Mouse (Mus musculus): ENCODE measurements around the gene Pramel5. TPM values are rescaled to one million over a fixed set of nuclear protein-coding genes. Genes with fewer than 3 reads are reported as not detected.
"Not testable (repeated sequence)": the region's sequence is repeated elsewhere in the genome, so short reads cannot be mapped to it uniquely, and the experiment has no call there.

Pramel5 gene
- polyA plus RNA-seq (2012; rRNA removed), result not detected in 2 replicates
- not detected in 2 replicates for polyA plus RNA-seq (2014; fragmentation: Nextera tagmentation; extraction: Ambion mirVana)

DNA sequence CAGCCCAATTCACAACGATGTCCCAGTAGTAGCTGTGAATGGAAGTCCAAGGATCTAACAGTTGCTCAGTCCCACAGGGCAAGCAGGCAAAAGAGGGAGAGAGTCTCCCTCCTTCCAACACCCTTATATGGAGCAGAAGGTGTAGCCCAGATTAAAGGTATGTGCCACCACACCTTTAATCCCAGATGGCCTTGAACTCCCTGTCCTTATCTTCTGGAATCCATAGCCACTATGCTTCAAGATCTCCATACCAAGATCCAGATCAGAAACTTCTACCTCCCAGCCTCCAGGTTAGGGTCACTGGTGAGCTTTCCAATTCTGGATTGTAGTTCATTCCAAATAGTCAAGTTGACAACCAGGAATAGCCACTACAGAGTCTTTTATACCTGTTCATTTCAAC lies at the start of gene Pramel5:
Pramel5 (minus strand) TSS at position 101 of the 400 bp plus-strand sequence.
- H3K36me3 ChIP-seq (replicated peaks; ENCODE audit: control insufficient read depth, insufficient read depth, low read depth); ATAC-seq (ENCODE audit: insufficient read depth); H3K4me1 ChIP-seq (replicated peaks; ENCODE audit: control insufficient read depth in 2 of 2, insufficient read depth in 2 of 2, low read length in 1 of 2); DNase-seq (ENCODE audit: low read depth in 3 of 3, low spot score in 3 of 3); H3K27me3 ChIP-seq (ENCODE audit: control insufficient read depth, insufficient read depth, low read length); H3K4me3 ChIP-seq (ENCODE audit: insufficient read depth in 1 of 2, low read depth in 2 of 2, low read length in 2 of 2); H3K27ac ChIP-seq; H3K9ac ChIP-seq (replicated peaks); H3K4me2 ChIP-seq (ENCODE audit: low read depth); H3K9me3 ChIP-seq (ENCODE audit: control insufficient read depth, low read length): not testable (repeated sequence)
- 31% methylated on average over 1 of the region's 1 CpGs for WGBS (ENCODE audit: insufficient replicate concordance)

DNA sequence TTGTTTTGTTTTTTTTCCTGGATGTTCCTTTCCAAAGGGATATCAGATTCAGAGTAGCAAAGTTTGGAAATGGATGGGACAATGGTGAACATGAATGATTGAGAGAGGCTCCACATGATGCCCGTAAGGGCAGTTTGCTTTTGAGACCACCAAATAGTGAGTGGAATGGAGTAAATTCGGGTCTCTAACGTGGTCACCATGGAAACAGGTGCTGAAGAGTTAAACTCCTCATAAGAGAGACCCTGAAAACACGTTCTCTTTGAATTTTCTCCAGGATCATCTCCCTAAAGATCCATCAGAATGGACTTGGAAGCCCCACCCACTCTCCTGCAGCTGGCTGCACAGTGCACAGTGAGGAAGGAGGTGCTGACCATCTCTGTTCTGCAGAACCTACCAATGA lies 49.7 kb upstream of the Pramel5 start, which contains the start of gene Gm13128:
Gm13128 (plus strand) TSS at position 301 of the 400 bp plus-strand sequence.
- not testable (repeated sequence) for DNase-seq (ENCODE audit: low read depth in 3 of 3, low spot score in 3 of 3); H3K4me2 ChIP-seq (ENCODE audit: low read depth); H3K36me3 ChIP-seq (replicated peaks; ENCODE audit: control insufficient read depth, insufficient read depth, low read depth); H3K27me3 ChIP-seq (ENCODE audit: control insufficient read depth, insufficient read depth, low read length); H3K4me1 ChIP-seq (replicated peaks; ENCODE audit: control insufficient read depth in 2 of 2, insufficient read depth in 2 of 2, low read length in 1 of 2); H3K27ac ChIP-seq; ATAC-seq (ENCODE audit: insufficient read depth); H3K4me3 ChIP-seq (ENCODE audit: insufficient read depth in 1 of 2, low read depth in 2 of 2, low read length in 2 of 2); H3K9ac ChIP-seq (replicated peaks); H3K9me3 ChIP-seq (ENCODE audit: control insufficient read depth, low read length)
- WGBS (ENCODE audit: insufficient replicate concordance), result 35% methylated on average over 4 of the region's 4 CpGs

DNA sequence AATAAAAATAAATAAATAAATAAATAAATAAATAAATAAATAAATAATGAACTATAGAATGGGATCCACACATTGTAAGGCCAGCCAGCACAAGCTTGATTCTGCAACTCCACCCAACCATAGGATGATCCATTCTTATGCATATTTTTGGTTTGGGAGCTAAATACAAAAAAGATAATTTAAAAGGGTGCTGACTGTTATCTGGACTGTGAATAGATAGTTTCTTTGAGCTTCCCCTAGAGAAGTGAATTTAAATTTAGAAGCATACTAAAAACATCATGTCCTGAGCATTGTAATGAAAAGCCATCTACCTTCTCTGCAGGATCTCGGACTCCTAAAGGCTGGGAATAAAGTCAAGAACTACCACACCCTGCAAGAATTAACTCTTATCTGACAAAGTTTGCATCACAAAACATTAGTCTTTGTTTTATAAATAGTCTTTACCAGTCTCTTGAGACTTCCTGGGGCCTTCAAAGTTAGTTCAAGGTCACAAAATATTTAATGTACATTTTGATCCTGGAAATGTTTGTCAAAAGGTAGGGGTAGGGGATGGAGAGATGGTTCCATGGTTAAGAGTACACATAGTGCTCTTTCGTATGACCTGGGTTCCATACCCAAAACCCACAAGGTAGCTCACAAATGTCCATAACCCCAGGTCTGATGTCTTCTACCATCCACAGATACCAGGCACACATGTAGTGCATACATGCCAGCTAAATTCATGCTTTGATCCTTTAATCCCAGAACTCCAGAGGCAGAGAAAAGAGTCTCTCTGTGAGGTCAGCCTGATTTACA lies 32.6 kb upstream of the Pramel5 start:
- H3K27ac ChIP-seq; H3K4me1 ChIP-seq (replicated peaks; ENCODE audit: control insufficient read depth in 2 of 2, insufficient read depth in 2 of 2, low read length in 1 of 2); H3K36me3 ChIP-seq (replicated peaks; ENCODE audit: control insufficient read depth, insufficient read depth, low read depth); H3K9ac ChIP-seq (replicated peaks); DNase-seq (ENCODE audit: low read depth in 3 of 3, low spot score in 3 of 3); H3K4me3 ChIP-seq (ENCODE audit: insufficient read depth in 1 of 2, low read depth in 2 of 2, low read length in 2 of 2); ATAC-seq (ENCODE audit: insufficient read depth); H3K27me3 ChIP-seq (ENCODE audit: control insufficient read depth, insufficient read depth, low read length); H3K4me2 ChIP-seq (ENCODE audit: low read depth); H3K9me3 ChIP-seq (ENCODE audit: control insufficient read depth, low read length): not testable (repeated sequence)
- WGBS (ENCODE audit: insufficient replicate concordance), result 58% methylated on average over 2 of the region's 2 CpGs

DNA sequence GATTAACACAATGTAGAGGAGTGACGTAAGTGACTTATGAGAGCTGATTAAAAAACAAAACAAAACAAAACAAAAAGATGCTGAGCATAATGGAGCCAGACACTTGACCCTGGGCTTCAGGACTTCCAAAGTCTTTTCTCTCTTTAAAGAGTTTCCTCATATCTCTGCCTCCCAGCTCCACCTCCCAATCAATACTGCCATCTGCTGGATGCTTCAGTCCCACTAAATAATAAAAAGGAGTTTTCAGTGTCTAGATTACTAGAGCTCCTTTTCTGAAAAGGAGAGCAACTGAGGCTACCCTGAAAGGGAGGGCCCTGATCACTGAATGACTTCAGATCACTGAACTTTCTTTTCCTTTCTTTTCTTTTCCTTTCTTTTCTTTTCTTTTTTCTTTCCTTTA lies 19.1 kb upstream of the Pramel5 start:
- not testable (repeated sequence) for H3K27ac ChIP-seq; H3K9me3 ChIP-seq (ENCODE audit: control insufficient read depth, low read length); H3K4me1 ChIP-seq (replicated peaks; ENCODE audit: control insufficient read depth in 2 of 2, insufficient read depth in 2 of 2, low read length in 1 of 2); H3K27me3 ChIP-seq (ENCODE audit: control insufficient read depth, insufficient read depth, low read length); H3K4me3 ChIP-seq (ENCODE audit: insufficient read depth in 1 of 2, low read depth in 2 of 2, low read length in 2 of 2); H3K4me2 ChIP-seq (ENCODE audit: low read depth); H3K36me3 ChIP-seq (replicated peaks; ENCODE audit: control insufficient read depth, insufficient read depth, low read depth); DNase-seq (ENCODE audit: low read depth in 3 of 3, low spot score in 3 of 3); H3K9ac ChIP-seq (replicated peaks); ATAC-seq (ENCODE audit: insufficient read depth)
- WGBS (ENCODE audit: insufficient replicate concordance), result 32% methylated on average over 1 of the region's 1 CpGs

DNA sequence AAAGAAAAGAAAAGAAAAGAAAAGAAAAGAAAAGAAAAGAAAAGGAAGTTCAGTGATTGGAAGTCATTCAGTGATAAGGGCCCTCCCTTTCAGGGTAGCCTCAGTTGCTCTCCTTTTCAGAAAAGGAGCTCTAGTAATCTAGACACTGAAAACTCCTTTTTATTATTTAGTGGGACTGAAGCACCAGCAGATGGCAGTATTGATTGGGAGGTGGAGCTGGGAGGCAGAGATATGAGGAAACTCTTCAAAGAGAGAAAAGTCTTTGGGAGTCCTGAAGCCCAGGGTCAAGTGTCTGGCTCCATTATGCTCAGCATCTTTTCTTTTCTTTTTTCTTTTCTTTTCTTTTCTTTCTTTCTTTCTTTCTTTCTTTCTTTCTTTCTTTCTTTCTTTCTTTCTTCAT lies 25.5 kb downstream of the Pramel5 start:
- ATAC-seq (ENCODE audit: insufficient read depth); DNase-seq (ENCODE audit: low read depth in 3 of 3, low spot score in 3 of 3); H3K4me3 ChIP-seq (ENCODE audit: insufficient read depth in 1 of 2, low read depth in 2 of 2, low read length in 2 of 2): not testable (repeated sequence)

More for the DNA sequence above, 25.5 kb downstream of the Pramel5 start:
- not testable (repeated sequence) for H3K27me3 ChIP-seq (ENCODE audit: control insufficient read depth, insufficient read depth, low read length); H3K36me3 ChIP-seq (replicated peaks; ENCODE audit: control insufficient read depth, insufficient read depth, low read depth); H3K4me2 ChIP-seq (ENCODE audit: low read depth); H3K9ac ChIP-seq (replicated peaks); H3K4me1 ChIP-seq (replicated peaks; ENCODE audit: control insufficient read depth in 2 of 2, insufficient read depth in 2 of 2, low read length in 1 of 2); H3K27ac ChIP-seq; H3K9me3 ChIP-seq (ENCODE audit: control insufficient read depth, low read length)

Other genes starting within 250 kb of the Pramel5 start
- not detected in 2 replicates for gene Pramel4, start 221.4 kb downstream of the Pramel5 start, polyA plus RNA-seq (2012; rRNA removed)
- not detected in 2 replicates for gene Pramel4, start 221.4 kb downstream of the Pramel5 start, polyA plus RNA-seq (2014; fragmentation: Nextera tagmentation; extraction: Ambion mirVana)
- not detected in 2 replicates for gene Gm13102, start 174.0 kb downstream of the Pramel5 start, polyA plus RNA-seq (2012; rRNA removed)
- not detected in 2 replicates for gene Gm13102, start 174.0 kb downstream of the Pramel5 start, polyA plus RNA-seq (2014; fragmentation: Nextera tagmentation; extraction: Ambion mirVana)
- gene Oog3, start 117.8 kb downstream of the Pramel5 start, polyA plus RNA-seq (2012; rRNA removed), result not detected in 2 replicates
- not detected in 2 replicates for gene Oog3, start 117.8 kb downstream of the Pramel5 start, polyA plus RNA-seq (2014; fragmentation: Nextera tagmentation; extraction: Ambion mirVana)
- not detected in 2 replicates for gene Oog2, start 89.8 kb downstream of the Pramel5 start, polyA plus RNA-seq (2012; rRNA removed)
- gene Oog2, start 89.8 kb downstream of the Pramel5 start, polyA plus RNA-seq (2014; fragmentation: Nextera tagmentation; extraction: Ambion mirVana), result not detected in 2 replicates
- not detected in 2 replicates for gene C87977, start 67.2 kb downstream of the Pramel5 start, polyA plus RNA-seq (2012; rRNA removed)
- gene C87977, start 67.2 kb downstream of the Pramel5 start, polyA plus RNA-seq (2014; fragmentation: Nextera tagmentation; extraction: Ambion mirVana), result not detected in 2 replicates
- not detected in 2 replicates for gene Gm13128, start 49.8 kb upstream of the Pramel5 start, polyA plus RNA-seq (2012; rRNA removed)
- gene Gm13128, start 49.8 kb upstream of the Pramel5 start, polyA plus RNA-seq (2014; fragmentation: Nextera tagmentation; extraction: Ambion mirVana), result not detected in 2 replicates
- gene Gm13119, start 77.5 kb upstream of the Pramel5 start, polyA plus RNA-seq (2012; rRNA removed), result not detected in 2 replicates
- not detected in 2 replicates for gene Gm13119, start 77.5 kb upstream of the Pramel5 start, polyA plus RNA-seq (2014; fragmentation: Nextera tagmentation; extraction: Ambion mirVana)
- gene Pramef20, start 97.4 kb upstream of the Pramel5 start, polyA plus RNA-seq (2012; rRNA removed), result not detected in 2 replicates
- not detected in 2 replicates for gene Pramef20, start 97.4 kb upstream of the Pramel5 start, polyA plus RNA-seq (2014; fragmentation: Nextera tagmentation; extraction: Ambion mirVana)
- gene Pramef12, start 128.0 kb upstream of the Pramel5 start, polyA plus RNA-seq (2012; rRNA removed), result not detected in 2 replicates
- gene Pramef12, start 128.0 kb upstream of the Pramel5 start, polyA plus RNA-seq (2014; fragmentation: Nextera tagmentation; extraction: Ambion mirVana), result not detected in 2 replicates
- gene 1700012P22Rik, start 158.3 kb upstream of the Pramel5 start, polyA plus RNA-seq (2012; rRNA removed), result not detected in 2 replicates
- not detected in 2 replicates for gene 1700012P22Rik, start 158.3 kb upstream of the Pramel5 start, polyA plus RNA-seq (2014; fragmentation: Nextera tagmentation; extraction: Ambion mirVana)
- gene Gm9944, start 172.8 kb upstream of the Pramel5 start, polyA plus RNA-seq (2012; rRNA removed), result not detected in 2 replicates
- not detected in 2 replicates for gene Gm9944, start 172.8 kb upstream of the Pramel5 start, polyA plus RNA-seq (2014; fragmentation: Nextera tagmentation; extraction: Ambion mirVana)
- not detected in 2 replicates for gene Aadacl3, start 183.3 kb upstream of the Pramel5 start, polyA plus RNA-seq (2012; rRNA removed)
- gene Aadacl3, start 183.3 kb upstream of the Pramel5 start, polyA plus RNA-seq (2014; fragmentation: Nextera tagmentation; extraction: Ambion mirVana), result not detected in 2 replicates
- not detected in 2 replicates for gene 9430007A20Rik, start 239.3 kb upstream of the Pramel5 start, polyA plus RNA-seq (2012; rRNA removed)
- gene 9430007A20Rik, start 239.3 kb upstream of the Pramel5 start, polyA plus RNA-seq (2014; fragmentation: Nextera tagmentation; extraction: Ambion mirVana), result not detected in 2 replicates

All from liver, embryonic 14.5 days (tissue).